Mouse (Mus musculus) T-helper 2 cell (primary cell): ENCODE results near the gene Gpn1.

Source experiments
- in situ Hi-C: fragments of 300-600 bp; cut with MboI, MseI; formaldehyde crosslinking; loops from one replicate; pipeline ENCODE4 v1.15.1; 2025; ENCODE audit warnings: high pct_unique_total_duplicates

Gene Gpn1

GRCm38 (mm10) chr5:31559401-31559800, 64.9 kb downstream of the Gpn1 start:
- in situ Hi-C loops: no loop called here

- in situ Hi-C loops: loop anchor here (5.0 kb wide), 1 partner anchor 637 kb away; no protein-coding TSS in a partner anchor
These were observed 65.8 kb downstream of the Gpn1 start for GRCm38 (mm10) chr5:31560352-31560751.

GRCm38 (mm10) chr5:31562036-31562666, 67.6 kb downstream of the Gpn1 start:
- in situ Hi-C loops: loop anchor here (5.0 kb wide), 1 partner anchor 635 kb away; no protein-coding TSS in a partner anchor
